27 mouse cellular contexts compared by ENCODE assay signal in the genomic region with DNA sequence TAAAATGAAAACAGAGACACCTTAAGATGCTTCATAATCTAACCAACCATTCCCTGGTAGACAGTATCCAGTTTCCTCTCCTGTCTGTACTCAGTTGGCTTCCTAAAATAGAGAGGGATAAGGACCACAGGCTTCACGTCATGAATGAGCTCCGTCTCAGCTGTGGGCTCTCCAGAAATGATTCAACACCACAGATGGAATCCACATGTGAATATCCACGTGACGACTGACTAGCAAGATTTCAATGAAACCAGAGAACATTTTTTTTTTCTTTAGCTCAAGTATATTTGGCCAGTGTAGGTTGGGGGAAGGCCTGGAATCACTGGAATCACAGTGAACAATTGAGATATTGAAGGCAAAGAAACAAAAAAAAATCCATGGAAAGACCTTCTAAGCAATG.
DNase-seq lines count a peak whose midpoint lies in the region; ATAC-seq lines count a peak whose summit lies in the region.
"Had no signal": no experiment of that assay in that cellular context is flagged by ENCODE, and none has a peak within 500 bp of the region (broad histone marks: within the 10 kb centered on the region; RNA-seq: fewer than 3 reads in every experiment).

No protein-coding gene starts in this region.

- peak; percentile 57; the same call in 1 of the 2 replicates for ATAC-seq in limb, embryonic 13.5 days (ENCODE audit: low FRiP score, low read depth)

- H3K4me1 ChIP-seq in limb, embryonic 13.5 days: peaks cover 23% of the 10 kb centered on the region

- 36% methylated on average over 4 of the region's 4 CpGs for WGBS in limb, embryonic 13.5 days

- no peak overlapping the region for H3K27ac ChIP-seq in limb, embryonic 13.5 days
- H3K27ac ChIP-seq: embryonic facial prominence, embryonic 13.5 days; forebrain, embryonic 12.5 days; hindbrain, embryonic 14.5 days; liver, embryonic 14.5 days; lung, embryonic 15.5 days; midbrain, embryonic 10.5 days; neural tube, embryonic 13.5 days had no signal

- no peak overlapping the region for H3K9ac ChIP-seq in limb, embryonic 13.5 days
- H3K9ac ChIP-seq: embryonic facial prominence, embryonic 13.5 days; forebrain, embryonic 12.5 days; hindbrain, embryonic 14.5 days; liver, embryonic 14.5 days; lung, embryonic 15.5 days; neural tube, embryonic 13.5 days had no signal

- H3K36me3 ChIP-seq in limb, embryonic 13.5 days: no peaks in the 10 kb centered on the region
- H3K36me3 ChIP-seq: embryonic facial prominence, embryonic 13.5 days; forebrain, embryonic 12.5 days; G1E; lung, embryonic 15.5 days; midbrain, embryonic 10.5 days; neural tube, embryonic 13.5 days had no signal

- intact Hi-C loops in heart, postnatal 36 days (cut with DNase I): loop anchor here (5.0 kb wide), 1 partner anchor 50 kb away; no protein-coding TSS in a partner anchor

- DNase-seq in embryo, embryonic 10 days (ENCODE audit: low spot score): peak; percentile 16
- DNase-seq in embryo, embryonic 9.5 days (ENCODE audit: extremely low spot score): no peak
- DNase-seq in heart, adult 9 months (ENCODE audit: low spot score in 2 of 2): peak; percentile 47 to 54
- no peak for DNase-seq in heart, postnatal 36 days
- peak; percentile 85 for DNase-seq in brain, adult 2 months (ENCODE audit: low read depth, low spot score)
- no peak for DNase-seq in testis, postnatal 14 days (ENCODE audit: low spot score)
- DNase-seq in Muller cell, postnatal 12 days (ENCODE audit: inconsistent ontology term): no peak
- DNase-seq: adrenal gland, postnatal 25 days; cerebellum, adult 11-12 months; cerebellum, postnatal 25 days; gastrocnemius, postnatal 25 days; kidney, postnatal 4 days; layer of hippocampus, adult 9-11 months; left cerebral cortex, postnatal 4 days; lung, postnatal 4 days; right cerebral cortex, postnatal 14 days; thymus, adult 2 months had no signal

- no peak overlapping the region for H3K4me2 ChIP-seq in limb, embryonic 13.5 days (replicated peaks)
- H3K4me2 ChIP-seq: embryonic facial prominence, embryonic 13.5 days; forebrain, embryonic 12.5 days; hindbrain, embryonic 14.5 days; lung, embryonic 15.5 days; neural tube, embryonic 13.5 days had no signal

- no peak overlapping the region for H3K4me3 ChIP-seq in limb, embryonic 13.5 days
- H3K4me3 ChIP-seq: embryonic facial prominence, embryonic 13.5 days; forebrain, embryonic 12.5 days; left cerebral cortex, adult 2 months; lung, embryonic 15.5 days; midbrain, embryonic 10.5 days; neural tube, embryonic 13.5 days had no signal

- no peaks in the 10 kb centered on the region for H3K9me3 ChIP-seq in limb, embryonic 13.5 days
- H3K9me3 ChIP-seq: embryonic facial prominence, embryonic 13.5 days; forebrain, embryonic 12.5 days; G1E; lung, embryonic 15.5 days; midbrain, embryonic 10.5 days; neural tube, embryonic 13.5 days had no signal

- no peaks in the 10 kb centered on the region for H3K27me3 ChIP-seq in limb, embryonic 13.5 days
- H3K27me3 ChIP-seq: embryonic facial prominence, embryonic 13.5 days; forebrain, embryonic 12.5 days; lung, embryonic 15.5 days; neural tube, embryonic 13.5 days had no signal

Comparison
In these comparisons a context has a peak if more than half of its experiments do, and no peak if none do; other contexts are left out.
1. DNase-seq: peak in embryo, embryonic 10 days (single experiment), heart, adult 9 months (2 of 2) and brain, adult 2 months (single experiment); none in embryo, embryonic 9.5 days (single experiment), heart, postnatal 36 days (0 of 2), testis, postnatal 14 days (single experiment) and Muller cell, postnatal 12 days (single experiment).